Mouse (Mus musculus): ENCODE measurements around the gene Runx1. TPM values are rescaled to one million over a fixed set of nuclear protein-coding genes. Genes with fewer than 3 reads are reported as not detected.

Runx1 gene
- 6.5 TPM for polyA plus RNA-seq (2014; fragmentation: Illumina TruSeq; extraction: RNeasy Lipid Tissue Mini Kit (QIAGEN cat#74804); ENCODE audit: low replicate concordance)

GRCm38 (mm10) chr16:92825908-92826650 lies at the start of gene Runx1:
TSS of gene Runx1 (minus strand) at chr16:92826149.

Measured in small intestine, adult 10 weeks (tissue).